Mouse (Mus musculus) CH12.LX (cell line): ENCODE results near the gene Ppp1r9b. TPM values are rescaled to one million over a fixed set of nuclear protein-coding genes. Genes with fewer than 3 reads are reported as not detected.

ENCODE experiments used
- DNase-seq: peaks from one replicate; pipeline ENCODE4 v3.0.0-alpha.2; 2013; ENCODE audit errors: extremely low read depth
- H3K27ac ChIP-seq: 2 replicates; pipeline ENCODE4 v1.5.1; 2012; ENCODE audit warnings: low read depth, mild to moderate bottlenecking, control low read depth, moderate library complexity; ENCODE audit not compliant: insufficient read depth
- H3K27me3 ChIP-seq: replicated peaks from 2 replicates; pipeline ENCODE3; 2012; ENCODE audit warnings: inconsistent platforms
- H3K36me3 ChIP-seq, 2 experiments: replicated peaks in 1 of 2; 2 replicates each; pipeline versions ENCODE3 to v1.6.1; 2012; ENCODE audit warnings: inconsistent platforms in 1 of 2, low read length in 1 of 2, mild to moderate bottlenecking in 1 of 2, mixed read lengths in 1 of 2, moderate library complexity in 1 of 2; ENCODE audit not compliant: control insufficient read depth in 1 of 2, insufficient read depth in 1 of 2
- H3K4me1 ChIP-seq, 2 experiments: 2 replicates each; pipeline ENCODE4 v1.6.1; 2012; ENCODE audit warnings: inconsistent platforms in 1 of 2, moderate library complexity in 1 of 2; ENCODE audit not compliant: insufficient read depth in 2 of 2, control insufficient read depth in 1 of 2
- H3K4me2 ChIP-seq: 2 replicates; pipeline ENCODE4 v1.6.1; 2012; ENCODE audit warnings: low read depth, mild to moderate bottlenecking, control low read depth; ENCODE audit not compliant: poor library complexity, insufficient read depth, severe bottlenecking
- H3K4me3 ChIP-seq, 3 experiments: fragments of 150-350 bp in 1 of 3; sonication (generic) in 1 of 3; replicated peaks in 1 of 3; 2 replicates each; pipeline versions ENCODE3 to v1.5.1; 2011 to 2012; ENCODE audit warnings: low read depth in 2 of 3, low read length in 2 of 3, mild to moderate bottlenecking in 2 of 3, moderate library complexity in 2 of 3, control low read depth in 1 of 3, improper control_type of control experiment in 1 of 3, inconsistent platforms in 1 of 3, mixed read lengths in 1 of 3; ENCODE audit not compliant: poor library complexity in 1 of 3
- H3K79me2 ChIP-seq: replicated peaks from 2 replicates; pipeline ENCODE4 v1.6.1; 2012; ENCODE audit warnings: mild to moderate bottlenecking, moderate library complexity; ENCODE audit not compliant: control insufficient read depth, poor library complexity, insufficient read depth, severe bottlenecking; ENCODE audit errors: extremely low read depth
- H3K9ac ChIP-seq: 2 replicates; pipeline ENCODE4 v1.6.1; 2012; ENCODE audit warnings: low read depth, mild to moderate bottlenecking, control low read depth, moderate library complexity; ENCODE audit not compliant: insufficient read depth
- H3K9me3 ChIP-seq: replicated peaks from 2 replicates; pipeline ENCODE3; 2012; ENCODE audit warnings: low read length, inconsistent platforms, mixed read lengths
- CHD2 ChIP-seq: IDR thresholded peaks from 2 replicates; pipeline ENCODE4 v1.6.1; 2011; ENCODE audit warnings: low read length, improper control_type of control experiment
- CTCF ChIP-seq, 2 experiments: IDR thresholded peaks in 1 of 2; conservative IDR thresholded peaks in 1 of 2; 2 replicates each; pipeline ENCODE4 v1.5.1; 2011 to 2012; ENCODE audit warnings: low read depth in 2 of 2, low read length in 2 of 2, improper control_type of control experiment in 1 of 2, inconsistent platforms in 1 of 2, mild to moderate bottlenecking in 1 of 2, moderate library complexity in 1 of 2
- ELF1 ChIP-seq: IDR thresholded peaks from 2 replicates; pipeline ENCODE4 v1.6.1; 2014; ENCODE audit warnings: low read depth, mild to moderate bottlenecking, inconsistent platforms, low read length, improper control_type of control experiment
- EP300 ChIP-seq: IDR thresholded peaks from 2 replicates; pipeline ENCODE4 v1.6.1; 2011; ENCODE audit warnings: low read length, improper control_type of control experiment
- ETS1 ChIP-seq: conservative IDR thresholded peaks from 2 replicates; pipeline ENCODE4 v1.6.1; 2012; ENCODE audit warnings: low read depth, mild to moderate bottlenecking, inconsistent platforms, low read length, improper control_type of control experiment, moderate library complexity
- IRF4 ChIP-seq: IDR thresholded peaks from 2 replicates; pipeline ENCODE4 v1.6.1; 2014; ENCODE audit warnings: low read depth, mild to moderate bottlenecking, inconsistent platforms, low read length, improper control_type of control experiment
- JUN ChIP-seq: IDR thresholded peaks from 2 replicates; pipeline ENCODE4 v1.6.1; 2011; ENCODE audit warnings: low read depth, mild to moderate bottlenecking, low read length, improper control_type of control experiment, moderate library complexity; ENCODE audit not compliant: insufficient read depth
- MAFK ChIP-seq: IDR thresholded peaks from 2 replicates; pipeline ENCODE4 v1.6.1; 2011; ENCODE audit warnings: low read length, improper control_type of control experiment; ENCODE audit not compliant: insufficient replicate concordance
- MAX ChIP-seq: IDR thresholded peaks from 2 replicates; pipeline ENCODE4 v1.6.1; 2011; ENCODE audit warnings: low read length, improper control_type of control experiment
- MXI1 ChIP-seq: IDR thresholded peaks from 2 replicates; pipeline ENCODE4 v1.6.1; 2011; ENCODE audit warnings: mild to moderate bottlenecking, low read depth, low read length, improper control_type of control experiment
- MYC ChIP-seq: IDR thresholded peaks from 2 replicates; pipeline ENCODE4 v1.6.1; 2011; ENCODE audit warnings: low read depth, mild to moderate bottlenecking, improper control_type of control experiment, low read length
- POLR2AphosphoS2 ChIP-seq: IDR thresholded peaks from 2 replicates; pipeline ENCODE4 v1.6.1; 2011; ENCODE audit warnings: low read depth, low read length, improper control_type of control experiment
- RAD21 ChIP-seq: IDR thresholded peaks from 2 replicates; pipeline ENCODE4 v1.6.1; 2011; ENCODE audit warnings: low read depth, mild to moderate bottlenecking, low read length, improper control_type of control experiment, moderate library complexity
- RCOR1 ChIP-seq: conservative IDR thresholded peaks from 2 replicates; pipeline ENCODE4 v1.6.1; 2012; ENCODE audit warnings: low read depth, mild to moderate bottlenecking, inconsistent platforms, low read length, improper control_type of control experiment
- TCF12 ChIP-seq: IDR thresholded peaks from 2 replicates; pipeline ENCODE4 v1.6.1; 2014; ENCODE audit warnings: low read depth, mild to moderate bottlenecking, inconsistent platforms, low read length, improper control_type of control experiment
- USF1 ChIP-seq: IDR thresholded peaks from 2 replicates; pipeline ENCODE4 v1.6.1; 2014; ENCODE audit warnings: low read depth, mild to moderate bottlenecking, inconsistent platforms, low read length, improper control_type of control experiment
- USF2 ChIP-seq: conservative IDR thresholded peaks from 2 replicates; pipeline ENCODE4 v1.6.1; 2011; ENCODE audit warnings: low read depth, low read length, improper control_type of control experiment
- ZMIZ1 ChIP-seq: IDR thresholded peaks from 2 replicates; pipeline ENCODE4 v1.6.1; 2012; ENCODE audit warnings: low read depth, mild to moderate bottlenecking, inconsistent platforms, low read length, improper control_type of control experiment
- ZNF384 ChIP-seq: IDR thresholded peaks from 2 replicates; pipeline ENCODE4 v1.6.1; 2012; ENCODE audit warnings: low read depth, low read length, improper control_type of control experiment, inconsistent platforms
- dilution Hi-C: fragments of 300-500 bp; cut with MboI; formaldehyde crosslinking; loops from 2 replicates; pipeline ENCODE4 v1.14.3; 2020; ENCODE audit warnings: low sequenced_read_pairs; ENCODE audit not compliant: extremely low pct_unique_long_range_greater_than_20kb, extremely low pct_ligation_motif_present
- in situ Hi-C: fragments of 300-500 bp; cut with MboI; formaldehyde crosslinking; loops from 3 replicates; pipeline ENCODE4 v1.14.3; 2019; ENCODE audit warnings: low sequenced_read_pairs, low pct_ligation_motif_present, low pct_unique_long_range_greater_than_20kb, mixed read lengths
- polyA plus RNA-seq: library from polyadenylated mRNA; unstranded; fragments of >175 nt; gene quantifications from 2 replicates; pipeline ENCODE4 v1.2.1, GENCODE M21; 2012; ENCODE audit warnings: low read depth; ENCODE audit not compliant: insufficient read length
- total RNA-seq, 2 experiments: library from RNA; depleted of rRNA; stranded (reverse); fragments of 300-350 nt in 1 of 2; fragments of >200 nt in 1 of 2; gene quantifications; 2 replicates each; pipeline ENCODE4 v1.2.3; 2012 to 2014

Ppp1r9b gene
- total and polyA plus RNA-seq, 3 experiments: 7.8 to 21.8 (median 21.2) TPM

- Histone ChIP-seq H3K4me3 (no peak overlapping the region), H3K4me1 (peaks cover 15 to 27% of the 10 kb centered on the region in 2 experiments), H3K9ac (no peak overlapping the region), H3K27ac (no peak overlapping the region), H3K27me3 (peaks cover 91% of the 10 kb centered on the region), H3K79me2 (no peaks in the 10 kb centered on the region), H3K9me3 (no peaks in the 10 kb centered on the region), H3K36me3 (no peaks in the 10 kb centered on the region), H3K4me2 (no peak overlapping the region)
- dilution Hi-C loops (no loop called here), in situ Hi-C loops (loop anchor here (5.0 kb wide), 1 partner anchor 36 kb away; the partner anchor contains the start of gene Col1a1)
- TF ChIP-seq IRF4 (no peak), CTCF (conservative IDR thresholded peaks at IDR 0.05 in 1 of 2, IDR thresholded peaks at IDR 0.05 in 1 of 2; ENCODE audit: low read depth in 2 of 2, low read length in 2 of 2) (no peak), USF2 (no peak), USF1 (no peak), ZMIZ1 (no peak), MAX (no peak), CHD2 (no peak), POLR2AphosphoS2 (no peak)
- no peak for DNase-seq
Observed at GRCm38 (mm10) chr11:94972887-94973286, 17.9 kb upstream of the Ppp1r9b start.

GRCm38 (mm10) chr11:94973313-94973712 is 17.5 kb upstream of the Ppp1r9b start:
- Histone ChIP-seq H3K4me2 (no peak overlapping the region), H3K4me3 (no peak overlapping the region), H3K79me2 (no peaks in the 10 kb centered on the region), H3K36me3 (no peaks in the 10 kb centered on the region), H3K9me3 (no peaks in the 10 kb centered on the region), H3K27ac (no peak overlapping the region), H3K9ac (no peak overlapping the region), H3K4me1 (peaks cover 15 to 29% of the 10 kb centered on the region in 2 experiments), H3K27me3 (peaks cover 91% of the 10 kb centered on the region)
- TF ChIP-seq JUN (no peak), ELF1 (no peak), ZNF384 (no peak), RCOR1 (no peak), ZMIZ1 (no peak), TCF12 (no peak), MAFK (no peak), ETS1 (no peak), MXI1 (no peak), MYC (no peak), RAD21 (no peak), CTCF (conservative IDR thresholded peaks at IDR 0.05 in 1 of 2, IDR thresholded peaks at IDR 0.05 in 1 of 2; ENCODE audit: low read depth in 2 of 2, low read length in 2 of 2) (no peak), IRF4 (no peak), EP300 (no peak)
- in situ Hi-C loops: loop anchor here (5.0 kb wide), 1 partner anchor 36 kb away; the partner anchor contains the start of gene Col1a1
- no peak for DNase-seq
- dilution Hi-C loops: no loop called here
